Mouse (Mus musculus) cerebellum, adult 18-20 months (tissue): ENCODE results near the gene Ern2.

Experiments
- DNase-seq, 2 experiments: peaks; one replicate each; pipeline ENCODE4 v3.0.0; 2021

Ern2 gene

GRCm38 (mm10) chr7:122186043-122186442 is at the start of gene Ern2:
Ern2 (minus strand) TSS chr7:122186207.
- DNase-seq, result no peak

- DNase-seq, result no peak
Observed at GRCm38 (mm10) chr7:122230866-122231265, 44.9 kb upstream of the Ern2 start.

DNA sequence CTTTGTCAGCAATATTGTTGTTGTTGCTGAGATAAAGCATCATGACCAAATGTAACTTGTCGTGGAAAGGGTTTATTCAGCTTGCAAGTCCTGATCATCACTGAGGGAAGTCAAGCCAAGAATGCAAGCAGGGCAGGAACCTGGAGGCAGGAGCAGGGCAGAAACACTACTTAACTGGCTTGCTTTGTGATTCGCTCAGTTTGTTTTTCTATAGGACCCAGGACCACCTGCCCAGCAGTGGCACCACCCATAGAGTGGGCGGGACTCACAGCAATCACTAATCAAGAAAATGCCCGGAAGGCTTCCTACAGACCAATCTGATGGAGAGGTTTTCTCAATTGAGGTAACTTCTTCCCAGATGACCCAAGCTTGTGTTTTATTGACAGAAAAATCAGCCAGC is 43.9 kb upstream of the Ern2 start:
- no peak for DNase-seq

- DNase-seq, result no peak
Observed at GRCm38 (mm10) chr7:122229306-122229705, 43.3 kb upstream of the Ern2 start.

DNA sequence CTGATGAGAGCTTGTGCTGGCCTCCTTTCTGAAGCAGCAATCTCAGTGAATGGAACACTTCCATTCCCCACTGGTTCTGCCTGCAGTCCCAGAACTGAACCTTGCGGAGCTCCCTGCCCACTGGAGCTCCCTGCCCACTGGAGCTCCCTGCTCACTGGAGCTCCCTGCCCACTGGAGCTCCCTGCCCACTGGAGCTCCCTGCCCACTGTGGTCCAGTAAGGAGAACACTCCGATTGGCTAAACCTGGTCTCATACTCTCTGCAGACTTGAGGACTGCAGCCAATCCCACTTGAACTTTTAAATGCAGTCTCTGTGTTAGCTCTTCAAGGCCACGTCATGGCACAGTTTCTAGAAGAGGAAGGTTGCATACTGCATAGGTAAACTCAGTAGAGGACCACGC is 40.7 kb upstream of the Ern2 start:
- no peak for DNase-seq

DNA sequence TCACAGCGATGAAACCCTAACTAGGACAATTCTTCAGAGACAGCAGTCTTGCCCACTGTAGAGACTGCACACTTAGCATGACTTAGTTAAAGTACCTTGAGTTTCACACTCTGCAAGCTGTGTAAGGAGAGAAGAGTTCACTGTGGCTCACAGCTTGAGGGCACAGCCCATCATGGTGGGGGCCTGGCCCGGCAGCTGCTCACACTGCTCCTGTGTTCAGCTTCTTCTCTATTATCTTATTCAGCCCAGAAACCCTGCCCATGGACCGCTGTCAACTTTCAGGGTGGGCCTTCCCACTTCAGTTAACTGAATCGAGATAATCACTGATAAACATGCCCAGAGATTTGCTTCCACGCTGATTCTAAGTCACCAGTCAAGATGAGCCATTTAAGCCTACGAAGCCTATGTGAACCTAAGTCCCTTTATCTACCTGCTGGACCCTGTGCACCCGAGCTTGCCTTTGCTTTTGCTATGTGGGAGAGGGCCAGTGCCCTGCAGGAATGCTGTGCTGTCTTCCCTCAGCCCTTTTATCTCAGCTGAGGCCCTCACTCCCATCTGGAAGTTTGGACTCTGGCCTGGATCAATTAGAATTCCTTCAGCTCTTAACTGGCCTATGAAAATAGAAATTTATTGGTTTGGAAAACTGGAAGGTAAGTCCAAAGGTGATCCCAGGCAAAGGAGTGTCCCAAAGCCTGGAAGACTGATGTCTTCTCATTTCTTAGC is 40.2 kb upstream of the Ern2 start:
- DNase-seq, result no peak

- DNase-seq, result no peak
Observed at GRCm38 (mm10) chr7:122219315-122219801, 33.4 kb upstream of the Ern2 start, which contains the start of gene Chp2. Chp2 (plus strand) TSS chr7:122219496.

DNA sequence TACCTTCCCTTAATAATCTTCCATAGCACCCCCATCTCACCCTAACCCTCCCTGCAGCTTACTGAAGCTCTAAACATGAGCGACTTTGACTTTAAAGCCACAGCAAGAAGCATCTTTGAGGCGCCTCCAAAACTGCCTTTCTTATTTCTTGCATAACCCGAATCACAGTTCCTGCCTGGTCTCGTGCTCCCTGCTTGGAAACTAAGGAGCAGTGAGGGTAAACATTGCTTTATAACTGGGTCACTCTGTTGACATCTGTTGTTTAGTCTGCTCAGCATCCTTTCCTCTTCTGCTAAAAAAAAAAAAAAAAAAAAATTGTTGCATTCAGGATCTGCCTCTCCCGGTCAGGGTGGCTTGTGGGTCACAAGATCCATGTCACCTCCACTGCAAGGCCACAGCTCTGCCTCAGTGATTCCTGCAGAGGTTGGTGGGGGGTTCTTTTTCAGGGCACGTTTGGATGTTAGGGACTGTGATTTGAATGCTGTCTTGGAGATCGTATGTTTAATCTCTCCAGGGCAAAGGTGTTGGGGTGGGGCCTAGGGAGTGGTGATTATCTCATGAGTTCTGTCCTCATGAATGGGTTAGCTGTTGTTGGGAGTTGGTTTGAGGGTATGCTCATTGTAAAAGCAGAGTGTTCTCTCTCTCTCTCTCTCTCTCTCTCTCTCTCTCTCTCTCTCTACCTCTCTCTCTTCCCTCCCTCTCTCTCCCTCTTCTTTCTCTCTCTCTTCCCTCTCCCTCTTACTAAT is 22.4 kb upstream of the Ern2 start:
- no peak for DNase-seq

DNA sequence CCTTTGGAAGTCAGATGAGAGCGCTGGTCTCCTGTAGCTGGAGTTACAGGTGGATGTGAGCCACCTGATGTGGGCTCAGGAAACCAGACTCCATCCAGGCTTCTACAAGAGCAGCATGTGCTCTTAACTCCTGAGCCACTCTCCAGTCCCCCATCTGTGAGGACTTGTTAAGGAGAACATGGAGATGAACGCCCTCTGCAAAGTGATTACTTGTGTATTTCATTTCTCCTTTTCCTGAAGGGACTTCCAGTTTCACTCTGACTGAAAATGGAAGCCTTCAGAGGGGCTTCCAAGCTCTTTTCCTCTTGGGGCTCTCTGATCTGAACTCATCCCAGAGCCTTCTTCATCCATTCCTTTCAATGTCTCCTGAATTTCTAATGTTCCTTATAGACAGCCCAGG is 20.1 kb upstream of the Ern2 start:
- no peak for DNase-seq

DNA sequence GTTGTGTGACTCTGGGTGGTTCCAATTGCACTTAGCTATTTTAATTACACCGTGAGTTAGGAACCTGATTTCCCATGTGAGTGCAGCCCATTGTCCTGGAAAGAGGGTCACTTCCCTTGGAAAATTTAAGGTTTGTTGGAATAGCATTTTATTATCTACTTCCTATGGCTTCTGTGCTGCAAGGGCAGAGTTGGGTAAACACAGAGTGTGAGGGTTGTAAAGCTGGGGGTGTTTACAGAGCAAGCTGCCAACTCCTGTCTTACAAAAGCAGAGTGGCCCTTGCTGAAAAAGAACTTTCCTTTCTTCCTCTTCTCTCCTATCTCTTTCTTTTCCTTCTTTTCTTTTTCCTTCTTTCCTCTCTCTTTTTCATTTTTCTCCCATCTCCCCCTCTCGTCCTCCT is 17.9 kb upstream of the Ern2 start:
- no peak for DNase-seq

- DNase-seq, result peak; percentile 24 to 29
Observed at GRCm38 (mm10) chr7:122199296-122199695, 13.3 kb upstream of the Ern2 start.

DNA sequence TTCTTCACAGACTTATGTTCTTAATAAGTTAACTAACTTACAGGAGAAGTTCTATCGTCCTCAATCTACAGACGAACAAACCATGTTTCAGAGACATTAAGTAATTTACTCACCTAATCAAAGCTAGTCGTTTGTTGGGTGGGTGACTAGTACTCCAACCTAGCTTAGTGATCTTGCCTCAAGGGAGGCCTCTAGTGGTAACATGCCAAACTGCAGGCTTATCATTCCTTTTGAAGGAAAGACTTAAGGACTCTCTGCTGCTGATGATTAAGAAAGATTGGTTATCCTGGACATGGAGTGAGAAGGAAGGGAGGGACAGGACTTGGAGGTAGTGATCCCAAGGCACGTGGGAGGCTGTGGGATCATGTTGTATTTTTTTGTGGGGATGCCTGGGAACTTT is 11.3 kb upstream of the Ern2 start:
- DNase-seq, result peak; percentile 41 to 51

DNA sequence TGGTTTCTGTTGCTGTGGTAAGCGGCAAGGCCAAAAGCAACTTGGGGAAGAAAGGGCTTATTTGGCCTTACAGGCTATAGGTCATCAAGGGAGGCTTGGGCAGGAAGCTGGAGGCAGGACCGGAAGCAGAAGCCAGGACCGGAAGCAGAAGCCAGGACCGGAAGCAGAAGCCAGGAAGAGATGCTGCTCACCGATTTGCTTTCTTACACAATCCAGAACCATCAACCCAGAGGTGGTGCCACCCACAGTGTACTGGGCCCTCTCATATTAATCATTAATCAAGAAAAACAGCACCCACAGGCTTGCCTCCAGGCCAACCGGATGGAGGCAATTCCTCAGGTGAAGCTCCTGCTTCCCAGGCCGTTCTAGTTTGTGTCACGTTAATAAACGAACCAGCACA is 10.8 kb upstream of the Ern2 start:
- no peak for DNase-seq

GRCm38 (mm10) chr7:122193919-122194318 is 7.9 kb upstream of the Ern2 start:
- DNase-seq, result no peak

GRCm38 (mm10) chr7:122191097-122191496 is 5.1 kb upstream of the Ern2 start:
- DNase-seq, result no peak

DNA sequence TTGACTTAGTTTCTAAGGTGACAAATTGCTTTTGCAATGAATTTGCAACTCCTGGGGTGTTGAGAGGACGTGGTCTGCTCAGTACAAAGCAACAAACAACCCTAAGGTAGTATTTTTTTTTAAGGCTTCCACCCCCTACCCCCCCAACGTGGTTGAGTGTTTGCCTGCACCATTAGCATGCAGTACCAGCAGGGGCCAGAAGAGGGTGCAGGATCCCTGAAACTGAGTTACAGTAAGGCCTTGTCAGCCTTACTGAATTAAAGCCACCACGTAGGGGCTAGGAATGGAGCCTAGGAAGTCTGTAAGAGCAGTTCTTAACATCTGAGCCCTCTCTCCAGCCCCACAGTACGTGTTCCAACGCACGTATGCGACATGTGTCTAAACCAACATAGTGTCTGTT is 3.5 kb upstream of the Ern2 start:
- peak; percentile 13 to 17 for DNase-seq

DNA sequence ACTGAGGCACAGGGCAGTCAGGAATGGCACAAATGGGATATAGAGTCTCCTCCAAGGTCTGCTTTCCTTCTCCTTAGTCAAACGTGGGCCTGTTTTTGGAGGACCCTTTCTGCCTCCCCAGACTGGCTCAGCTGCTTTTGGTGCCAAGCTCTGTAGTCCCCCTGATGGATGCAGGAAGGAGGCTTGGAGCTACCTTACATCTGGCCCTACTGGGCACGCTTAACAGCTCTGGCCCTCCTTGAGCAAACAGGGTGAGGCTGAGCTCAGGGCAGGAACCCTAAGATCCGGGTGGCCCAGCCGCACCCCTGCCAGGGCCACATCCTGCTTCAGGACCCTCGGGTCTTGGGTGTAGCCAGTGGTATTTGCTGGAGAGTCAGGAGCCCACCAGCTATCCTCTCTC is 1.4 kb downstream of the Ern2 start:
- DNase-seq, result no peak

GRCm38 (mm10) chr7:122180720-122181119 is 5.3 kb downstream of the Ern2 start:
- no peak for DNase-seq

- DNase-seq, result no peak
Observed at GRCm38 (mm10) chr7:122171613-122172012, 14.4 kb downstream of the Ern2 start.

DNA sequence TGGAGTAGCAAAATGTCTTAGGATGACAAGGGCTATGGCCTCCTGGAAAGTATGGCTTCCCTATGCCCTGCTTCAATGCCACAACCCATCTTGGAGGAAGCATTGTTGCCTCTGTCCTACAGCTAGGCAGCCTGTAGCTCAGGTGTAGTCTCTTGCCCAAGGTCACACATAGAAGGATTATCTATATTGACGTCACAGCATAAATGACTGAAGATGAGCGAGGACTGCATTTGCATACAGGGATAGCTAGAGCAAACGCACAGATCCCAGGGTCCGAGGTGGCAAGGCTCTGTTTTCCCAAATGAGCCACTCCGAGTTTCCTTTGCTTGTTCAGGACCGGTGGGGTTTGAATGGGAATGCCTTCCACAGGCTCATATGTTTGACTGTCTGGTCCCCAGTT is 15.3 kb downstream of the Ern2 start:
- no peak for DNase-seq

- DNase-seq, result no peak
Observed at GRCm38 (mm10) chr7:122167203-122167602, 18.8 kb downstream of the Ern2 start.

DNA sequence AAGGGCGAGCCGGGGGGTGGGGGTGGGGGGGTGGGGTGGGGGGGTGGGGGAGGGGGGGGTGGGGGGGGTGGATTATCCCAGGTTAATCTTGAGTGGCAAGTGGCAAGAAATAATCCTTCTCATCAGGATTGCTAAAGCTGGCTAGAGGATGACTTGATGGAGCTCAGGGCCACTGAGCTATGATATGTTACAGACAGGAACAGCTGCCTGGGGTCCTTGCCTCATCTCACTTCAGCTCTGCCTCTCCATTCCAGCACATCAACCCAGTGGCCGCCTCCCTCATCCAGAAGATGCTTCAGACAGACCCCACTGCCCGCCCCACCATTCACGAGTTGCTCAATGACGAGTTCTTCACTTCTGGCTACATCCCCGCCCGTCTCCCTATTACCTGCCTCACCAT is 22.2 kb downstream of the Ern2 start:
- DNase-seq, result no peak

DNA sequence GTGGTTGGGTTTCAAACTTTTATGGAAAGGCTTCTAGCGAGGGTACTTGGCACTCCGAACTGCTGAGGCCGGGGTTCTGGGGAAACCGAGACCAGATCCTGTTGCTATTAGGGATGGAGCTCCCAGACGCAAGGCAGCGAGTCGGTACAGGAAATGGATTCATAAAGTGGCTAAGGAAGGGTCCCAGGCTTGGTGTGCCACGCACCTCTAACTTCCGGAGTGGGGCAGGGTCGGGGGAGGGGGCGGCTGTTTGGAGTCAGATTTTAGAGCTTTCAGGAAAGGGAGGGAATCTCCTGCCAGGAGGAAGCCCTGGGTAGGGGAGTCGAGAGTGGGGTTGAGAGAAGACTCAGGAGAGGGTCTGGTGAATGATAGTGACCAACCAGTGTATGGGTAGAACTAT is 26.0 kb downstream of the Ern2 start:
- no peak for DNase-seq
